Mouse (Mus musculus) ES-Bruce4 (cell line): Measurements from ENCODE around the gene Espnl.

ENCODE experiments used
- CTCF ChIP-seq: IDR thresholded peaks from one replicate; pipeline ENCODE4 v1.8.1; 2011; ENCODE audit warnings: low read depth, low read length
- EP300 ChIP-seq: IDR thresholded peaks from 2 replicates; pipeline ENCODE4 v1.6.1; 2011; ENCODE audit warnings: low read depth, low read length; ENCODE audit not compliant: insufficient read depth

GRCm38 (mm10) chr1:91304621-91305020 is 17.3 kb upstream of the Espnl start:
- TF ChIP-seq CTCF = no peak
- TF ChIP-seq EP300 = no peak
